Mouse (Mus musculus) liver, adult 2 months (tissue): ENCODE measurements around the gene Plch1. TPM values are rescaled to one million over a fixed set of nuclear protein-coding genes. Genes with fewer than 3 reads are reported as not detected.
A peak's percentile ranks its signal among the peaks of the same experiment; 100 is the strongest.

Source experiments
- DNase-seq: peaks from one replicate; pipeline ENCODE4 v3.0.0-alpha.2; 2011; ENCODE audit warnings: low read depth, low spot score; ENCODE audit errors: extremely low read depth
- H3K27ac ChIP-seq: fragments of 200-500 bp; replicated peaks from 2 replicates; pipeline ENCODE4 v1.5.1; 2012; ENCODE audit warnings: low read depth, mild to moderate bottlenecking, control low read depth, inconsistent platforms, low read length; ENCODE audit not compliant: insufficient read depth
- H3K27me3 ChIP-seq: fragments of 200-500 bp; 2 replicates; pipeline ENCODE4 v1.6.1; 2012; ENCODE audit warnings: mild to moderate bottlenecking, moderate library complexity, low read length, inconsistent platforms; ENCODE audit not compliant: control insufficient read depth, insufficient read depth
- H3K36me3 ChIP-seq: fragments of 200-500 bp; 2 replicates; pipeline ENCODE4 v1.6.1; 2012; ENCODE audit warnings: low read length, inconsistent platforms; ENCODE audit not compliant: control insufficient read depth, insufficient read depth
- H3K4me1 ChIP-seq: fragments of 200-500 bp; 2 replicates; pipeline ENCODE4 v1.6.1; 2011; ENCODE audit warnings: low read length; ENCODE audit not compliant: control insufficient read depth, insufficient read depth
- H3K4me3 ChIP-seq: fragments of 200-500 bp; 2 replicates; pipeline ENCODE4 v1.5.1; 2011; ENCODE audit warnings: low read depth, mild to moderate bottlenecking, control low read depth, low read length, moderate library complexity; ENCODE audit not compliant: insufficient read depth
- H3K79me2 ChIP-seq: fragments of 200-500 bp; 2 replicates; pipeline ENCODE4 v1.6.1; 2012; ENCODE audit warnings: inconsistent platforms, mild to moderate bottlenecking, low read length, moderate library complexity; ENCODE audit not compliant: control insufficient read depth, insufficient read depth
- H3K9ac ChIP-seq: fragments of 200-500 bp; 2 replicates; pipeline ENCODE4 v1.6.1; 2012; ENCODE audit warnings: low read depth, mild to moderate bottlenecking, control low read depth, inconsistent platforms, low read length
- CTCF ChIP-seq: fragments of 200-500 bp; IDR thresholded peaks from 2 replicates; pipeline ENCODE4 v1.5.1; 2011; ENCODE audit warnings: low read depth, low read length, control low read depth
- POLR2A ChIP-seq: fragments of 200-500 bp; IDR thresholded peaks from 2 replicates; pipeline ENCODE4 v1.6.1; 2011; ENCODE audit warnings: low read length, control low read depth; ENCODE audit not compliant: insufficient read depth; ENCODE audit errors: extremely low read depth
- WGBS: fragments of 180-500 bp; shearing (Covaris S2); methylation state at CpG from one replicate; pipeline ENCODE4 v1.1.7; 2018; 5-methylcytosine and 5-hydroxymethylcytosine counted together
- polyA plus RNA-seq: library from polyadenylated mRNA; depleted of rRNA; stranded (reverse); fragments of >200 nt; gene quantifications from 2 replicates; pipeline ENCODE4 v1.2.3, GENCODE M21; 2012; rRNA removed
- total RNA-seq: library from RNA; depleted of rRNA; stranded (reverse); fragments of >200 nt; gene quantifications from 2 replicates; pipeline ENCODE4 v1.2.3, GENCODE M21; 2014; rRNA removed

Plch1 gene
- under 0.01 TPM in 1 of 2 replicates, not detected in the other for total RNA-seq
- not detected in 2 replicates for polyA plus RNA-seq

- Histone ChIP-seq H3K79me2 (no peaks in the 10 kb centered on the region), H3K4me1 (peaks cover 5% of the 10 kb centered on the region), H3K27me3 (no peaks in the 10 kb centered on the region; the same call in 1 of the 2 replicates), H3K9ac (peak within 1 kb of the TSS; percentile 23; the same call in 1 of the 2 replicates), H3K27ac (no peak within 1 kb of the TSS), H3K4me3 (peak within 1 kb of the TSS; percentile 59), H3K36me3 (no peaks in the 10 kb centered on the region)
- 1% methylated on average over 12 of the region's 12 CpGs for WGBS
- peak; percentile 3 for DNase-seq
- TF ChIP-seq CTCF (no peak), POLR2A (no peak)
These were observed at the start of gene Plch1 for GRCm38 (mm10) chr3:63899309-63899695. Plch1 (minus strand) TSS chr3:63899472.

GRCm38 (mm10) chr3:63941204-63941850 is 42.1 kb upstream of the Plch1 start:
- H3K4me3 ChIP-seq, result no peak overlapping the region
- no peak for DNase-seq
- peaks cover 36% of the 10 kb centered on the region for H3K36me3 ChIP-seq
- no peak overlapping the region for H3K9ac ChIP-seq
- no peaks in the 10 kb centered on the region for H3K27me3 ChIP-seq
- no peaks in the 10 kb centered on the region for H3K79me2 ChIP-seq
- H3K4me1 ChIP-seq, result no peaks in the 10 kb centered on the region
- no peak overlapping the region for H3K27ac ChIP-seq
- TF ChIP-seq POLR2A (no peak), CTCF (no peak)
- 89% methylated on average over 2 of the region's 2 CpGs for WGBS

- H3K79me2 ChIP-seq, result no peaks in the 10 kb centered on the region
- H3K9ac ChIP-seq, result no peak overlapping the region
- no peak overlapping the region for H3K4me3 ChIP-seq
- H3K27me3 ChIP-seq, result no peaks in the 10 kb centered on the region
- no peak overlapping the region for H3K27ac ChIP-seq
- no peak for DNase-seq
- no peak for TF ChIP-seq CTCF
- no peak for TF ChIP-seq POLR2A
- H3K4me1 ChIP-seq, result no peaks in the 10 kb centered on the region
- H3K36me3 ChIP-seq, result peaks cover 22% of the 10 kb centered on the region
- WGBS, result 78% methylated on average over 2 of the region's 2 CpGs
These were observed 39.7 kb upstream of the Plch1 start for GRCm38 (mm10) chr3:63938928-63939327.

DNA sequence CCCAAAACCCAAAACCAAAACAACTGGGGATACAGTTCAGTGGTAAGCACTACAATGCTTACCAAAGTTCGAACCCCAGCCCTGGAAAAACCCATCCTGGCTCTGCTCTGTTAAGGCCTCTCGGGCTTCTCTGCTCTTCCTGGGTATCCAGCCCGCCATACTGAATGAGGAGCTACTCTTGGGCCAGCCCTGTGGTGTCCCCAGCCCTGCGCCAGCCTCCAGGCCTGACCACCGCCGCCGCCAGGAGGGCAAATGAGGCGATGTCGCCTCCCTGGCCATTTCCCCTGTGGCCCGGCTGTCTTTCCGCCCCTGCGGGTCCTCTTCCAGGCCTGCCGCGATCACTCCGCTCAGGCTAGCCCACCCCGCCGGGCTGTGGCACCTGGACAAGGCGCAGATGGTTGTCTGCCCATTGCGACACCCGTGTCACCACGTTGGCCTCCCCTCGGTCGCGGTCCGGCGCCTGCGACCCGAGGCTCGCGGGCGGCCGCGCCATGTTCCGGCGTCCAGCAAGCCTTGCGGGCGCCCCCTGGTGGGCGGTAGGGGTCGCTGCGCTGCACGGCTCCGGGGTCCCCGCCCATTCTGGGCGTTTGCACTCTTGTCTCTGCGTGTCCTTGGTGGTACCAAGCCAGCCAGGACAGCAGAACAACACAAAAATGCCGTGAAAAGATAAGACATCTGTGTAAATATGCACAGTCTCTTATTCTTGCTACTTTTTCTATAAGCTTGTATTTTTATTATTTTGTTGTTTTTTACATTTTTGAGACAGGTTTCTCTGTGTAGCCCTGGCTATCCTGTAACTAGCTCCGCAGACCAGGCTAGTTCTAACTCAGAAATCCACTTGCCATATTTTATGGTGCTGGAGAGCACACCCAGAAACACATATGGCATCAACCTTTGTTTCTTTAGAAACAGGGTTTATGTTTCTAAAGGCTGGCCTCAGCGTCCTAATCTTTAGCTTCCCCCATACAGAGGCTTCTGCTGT is 29.9 kb upstream of the Plch1 start, which contains the start of gene E130311K13Rik:
Gene E130311K13Rik, minus strand, starts transcription at position 595 of the 982 bp plus-strand sequence.
- H3K4me1 ChIP-seq, result no peaks in the 10 kb centered on the region; the same call in 1 of the 2 replicates
- TF ChIP-seq CTCF (peak; percentile 84), POLR2A (peak; percentile 45; the same call in 1 of the 2 replicates)
- H3K27ac ChIP-seq, result peak within 1 kb of the TSS; percentile 86
- H3K9ac ChIP-seq, result peak within 1 kb of the TSS; percentile 89
- no peaks in the 10 kb centered on the region for H3K27me3 ChIP-seq
- peak; percentile 64 for DNase-seq
- WGBS, result 5% methylated on average over 48 of the region's 48 CpGs
- peak within 1 kb of the TSS; percentile 81 for H3K4me3 ChIP-seq
- H3K79me2 ChIP-seq, result no peaks in the 10 kb centered on the region
- peaks cover 5% of the 10 kb centered on the region; the same call in 1 of the 2 replicates for H3K36me3 ChIP-seq

DNA sequence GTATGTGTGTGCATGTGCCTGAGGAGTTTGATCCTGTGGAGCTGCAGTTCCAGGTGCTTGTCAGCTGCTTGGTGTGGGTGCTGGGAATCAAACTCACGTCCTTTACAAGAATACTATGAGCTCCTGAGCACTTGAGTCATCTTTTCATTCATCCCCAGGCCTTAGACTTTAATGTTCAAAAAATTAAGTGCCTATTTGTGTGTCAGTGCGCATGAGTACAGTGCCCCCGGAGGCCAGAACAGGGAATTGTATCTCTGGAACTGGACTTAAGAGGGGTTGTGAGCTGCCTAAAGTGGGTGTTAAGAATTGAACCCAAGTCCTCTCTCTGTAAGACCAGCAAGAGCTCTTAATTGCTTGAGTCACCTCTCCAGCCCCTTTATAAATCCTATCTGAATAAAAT is 20.4 kb upstream of the Plch1 start:
- no peaks in the 10 kb centered on the region for H3K79me2 ChIP-seq
- H3K27ac ChIP-seq, result no peak overlapping the region
- H3K9ac ChIP-seq, result no peak overlapping the region
- H3K4me3 ChIP-seq, result no peak overlapping the region
- H3K4me1 ChIP-seq, result no peaks in the 10 kb centered on the region
- no peak for DNase-seq
- H3K36me3 ChIP-seq, result peaks cover 15% of the 10 kb centered on the region
- 77% methylated on average over 3 of the region's 3 CpGs for WGBS
- peak; percentile 56; the same call in 1 of the 2 replicates for TF ChIP-seq CTCF
- no peak for TF ChIP-seq POLR2A
- H3K27me3 ChIP-seq, result no peaks in the 10 kb centered on the region
